Mouse (Mus musculus) heart, embryonic 10.5 days (tissue): ENCODE results near the gene Dhx35. TPM values are rescaled to one million over a fixed set of nuclear protein-coding genes. Genes with fewer than 3 reads are reported as not detected.
A peak's percentile ranks its signal among the peaks of the same experiment; 100 is the strongest.

Experiments
- DNase-seq: peaks from one replicate; pipeline ENCODE4 v3.0.0-alpha.2; 2017; ENCODE audit warnings: low spot score
- H3K27ac ChIP-seq: fragments of 300-500 bp; sonication (generic); 2 replicates; pipeline ENCODE4 v1.5.1; 2016; ENCODE audit warnings: mild to moderate bottlenecking
- H3K27me3 ChIP-seq: fragments of 300-500 bp; sonication (generic); 2 replicates; pipeline ENCODE4 v1.6.1; 2016; ENCODE audit warnings: mild to moderate bottlenecking; ENCODE audit not compliant: poor library complexity, insufficient read depth, severe bottlenecking
- H3K36me3 ChIP-seq: fragments of 300-500 bp; sonication (generic); 2 replicates; pipeline ENCODE4 v1.6.1; 2016; ENCODE audit warnings: mild to moderate bottlenecking, moderate library complexity
- H3K4me1 ChIP-seq: fragments of 300-500 bp; sonication (generic); 2 replicates; pipeline ENCODE4 v1.6.1; 2016; ENCODE audit warnings: mild to moderate bottlenecking
- H3K4me3 ChIP-seq: fragments of 300-500 bp; sonication (generic); 2 replicates; pipeline ENCODE4 v1.5.1; 2016; ENCODE audit warnings: mild to moderate bottlenecking, moderate library complexity
- H3K9me3 ChIP-seq: fragments of 300-500 bp; sonication (generic); 2 replicates; pipeline ENCODE4 v1.6.1; 2016; ENCODE audit warnings: mild to moderate bottlenecking, moderate library complexity
- WGBS: fragments of 180-500 bp; shearing (Covaris S2); methylation state at CpG from one replicate; pipeline ENCODE4 v1.1.7; 2016; 5-methylcytosine and 5-hydroxymethylcytosine counted together
- polyA plus RNA-seq: library from polyadenylated mRNA; unstranded; fragments of >200 nt; fragmentation: Nextera tagmentation; extraction: Ambion mirVana; gene quantifications from 2 replicates; pipeline ENCODE4 v1.2.1, GENCODE M21; 2016

The Dhx35 gene
- polyA plus RNA-seq, 1 experiment from 2014 or later: 14.9 TPM

GRCm38 (mm10) chr2:158863341-158864125 lies 68.9 kb downstream of the Dhx35 start:
- WGBS: 51% methylated on average over 11 of the region's 11 CpGs
- Histone ChIP-seq H3K4me1 (peaks cover 8% of the 10 kb centered on the region), H3K4me3 (no peak overlapping the region), H3K9me3 (no peaks in the 10 kb centered on the region), H3K36me3 (peaks cover 10% of the 10 kb centered on the region; the same call in 1 of the 2 replicates), H3K27ac (no peak overlapping the region), H3K27me3 (peaks cover 4% of the 10 kb centered on the region; the same call in 1 of the 2 replicates)
- DNase-seq: peak; percentile 88

GRCm38 (mm10) chr2:158864126-158864458 lies 69.5 kb downstream of the Dhx35 start:
- Histone ChIP-seq H3K27me3 (peaks cover 4% of the 10 kb centered on the region; the same call in 1 of the 2 replicates), H3K4me3 (no peak overlapping the region), H3K4me1 (peaks cover 8% of the 10 kb centered on the region), H3K27ac (no peak overlapping the region), H3K9me3 (no peaks in the 10 kb centered on the region), H3K36me3 (peaks cover 8% of the 10 kb centered on the region; the same call in 1 of the 2 replicates)
- no peak for DNase-seq
- WGBS: 77% methylated on average over 4 of the region's 4 CpGs

GRCm38 (mm10) chr2:158865358-158865757 lies 70.8 kb downstream of the Dhx35 start:
- H3K4me3 ChIP-seq: no peak overlapping the region
- no peaks in the 10 kb centered on the region for H3K9me3 ChIP-seq
- no peaks in the 10 kb centered on the region for H3K36me3 ChIP-seq
- peaks cover 18% of the 10 kb centered on the region for H3K4me1 ChIP-seq
- no peak overlapping the region for H3K27ac ChIP-seq
- WGBS: 15% methylated on average over 10 of the region's 10 CpGs
- H3K27me3 ChIP-seq: peaks cover 7% of the 10 kb centered on the region; the same call in 1 of the 2 replicates
- peak; percentile 90 for DNase-seq

- no peak for DNase-seq
- Histone ChIP-seq H3K4me1 (0 out of 2 replicates have a peak, but pooled peaks cover 5% of the 10 kb centered on the region), H3K9me3 (no peaks in the 10 kb centered on the region), H3K27me3 (peaks cover 4% of the 10 kb centered on the region; the same call in 1 of the 2 replicates), H3K27ac (no peak overlapping the region), H3K4me3 (no peak overlapping the region), H3K36me3 (no peaks in the 10 kb centered on the region)
- whole genome bisulfite sequencing: 42% methylated on average over 6 of the region's 6 CpGs
Observed at GRCm38 (mm10) chr2:158886571-158886970, 92.0 kb downstream of the Dhx35 start.

- WGBS: 87% methylated on average over 5 of the region's 5 CpGs
- Histone ChIP-seq H3K27ac (no peak overlapping the region), H3K27me3 (peaks cover 4% of the 10 kb centered on the region; the same call in 1 of the 2 replicates), H3K9me3 (no peaks in the 10 kb centered on the region), H3K36me3 (no peaks in the 10 kb centered on the region), H3K4me1 (0 out of 2 replicates have a peak, but pooled peaks cover 5% of the 10 kb centered on the region), H3K4me3 (no peak overlapping the region)
- no peak for DNase-seq
Observed at GRCm38 (mm10) chr2:158888531-158888930, 93.9 kb downstream of the Dhx35 start.

GRCm38 (mm10) chr2:158889201-158889600 lies 94.6 kb downstream of the Dhx35 start:
- Histone ChIP-seq H3K4me1 (0 out of 2 replicates have a peak, but pooled peaks cover 5% of the 10 kb centered on the region), H3K9me3 (no peaks in the 10 kb centered on the region), H3K36me3 (no peaks in the 10 kb centered on the region), H3K27me3 (peaks cover 4% of the 10 kb centered on the region; the same call in 1 of the 2 replicates), H3K27ac (no peak overlapping the region), H3K4me3 (no peak overlapping the region)
- DNase-seq: no peak
- WGBS: 43% methylated on average over 11 of the region's 11 CpGs

GRCm38 (mm10) chr2:158891319-158891718 lies 96.7 kb downstream of the Dhx35 start:
- H3K4me1 ChIP-seq: 0 out of 2 replicates have a peak, but pooled peaks cover 5% of the 10 kb centered on the region
- no peak overlapping the region for H3K4me3 ChIP-seq
- H3K27me3 ChIP-seq: no peaks in the 10 kb centered on the region; the same call in 1 of the 2 replicates
- H3K36me3 ChIP-seq: no peaks in the 10 kb centered on the region
- no peak for DNase-seq
- H3K27ac ChIP-seq: no peak overlapping the region
- WGBS: 81% methylated on average over 4 of the region's 4 CpGs
- no peaks in the 10 kb centered on the region for H3K9me3 ChIP-seq

- DNase-seq: no peak
- Histone ChIP-seq H3K4me1 (0 out of 2 replicates have a peak, but pooled peaks cover 5% of the 10 kb centered on the region), H3K4me3 (no peak overlapping the region), H3K27me3 (no peaks in the 10 kb centered on the region; the same call in 1 of the 2 replicates), H3K36me3 (no peaks in the 10 kb centered on the region), H3K27ac (no peak overlapping the region), H3K9me3 (no peaks in the 10 kb centered on the region)
- WGBS: 49% methylated on average over 16 of the region's 16 CpGs
Observed at GRCm38 (mm10) chr2:158893171-158893853, 98.7 kb downstream of the Dhx35 start.

- 68% methylated on average over 13 of the region's 13 CpGs for WGBS
- Histone ChIP-seq H3K4me3 (no peak overlapping the region), H3K27ac (no peak overlapping the region), H3K36me3 (no peaks in the 10 kb centered on the region), H3K27me3 (peaks cover 13% of the 10 kb centered on the region; the same call in 1 of the 2 replicates), H3K9me3 (no peaks in the 10 kb centered on the region), H3K4me1 (no peaks in the 10 kb centered on the region)
- DNase-seq: no peak
Observed at GRCm38 (mm10) chr2:158898469-158899196, 104.0 kb downstream of the Dhx35 start.

Other genes with a start within 250 kb of the Dhx35 start
- gene Slc32a1, start 184.0 kb upstream of the Dhx35 start, polyA plus RNA-seq: not detected in 2 replicates
- 8.5 and 12.7 TPM in 2 replicates for gene Actr5, start 169.9 kb upstream of the Dhx35 start, polyA plus RNA-seq
- 4.1 and 4.7 TPM in 2 replicates for gene Ppp1r16b, start 129.4 kb upstream of the Dhx35 start, polyA plus RNA-seq
- 56.7 and 61.7 TPM in 2 replicates for gene Fam83d, start 26.7 kb upstream of the Dhx35 start, polyA plus RNA-seq